Mouse (Mus musculus): ENCODE measurements around the gene St6galnac3. TPM values are rescaled to one million over a fixed set of nuclear protein-coding genes. Genes with fewer than 3 reads are reported as not detected.

Gene St6galnac3
- total and polyA plus RNA-seq, 3 experiments: 2.2 to 5.2 (median 4.9) TPM

- Histone ChIP-seq H3K79me2 (replicated peaks; ENCODE audit: control insufficient read depth, insufficient read depth, low read length) (no peaks in the 10 kb centered on the region), H3K4me1 (ENCODE audit: control insufficient read depth, insufficient read depth, low read length) (no peaks in the 10 kb centered on the region), H3K27me3 (ENCODE audit: control insufficient read depth, insufficient read depth, low read length) (no peaks in the 10 kb centered on the region), H3K36me3 (ENCODE audit: control insufficient read depth, insufficient read depth, low read length) (no peaks in the 10 kb centered on the region), H3K9ac (ENCODE audit: low read depth, low read length) (no peak overlapping the region), H3K4me3 (no peak overlapping the region), H3K27ac (no peak overlapping the region)
- intact Hi-C loops (cut with DNase I): loop anchor here (5.0 kb wide), 1 partner anchor 41 kb away; no protein-coding TSS in a partner anchor
- WGBS: 47% methylated on average over 4 of the region's 4 CpGs
- no peak for TF ChIP-seq POLR2A (IDR thresholded peaks at IDR 0.05; ENCODE audit: insufficient read depth, low read depth, low read length)
- TF ChIP-seq CTCF (IDR thresholded peaks at IDR 0.05): peak; percentile 33
- DNase-seq: no peak
Observed at GRCm38 (mm10) chr3:153248029-153248428, 476.9 kb downstream of the St6galnac3 start.

DNA sequence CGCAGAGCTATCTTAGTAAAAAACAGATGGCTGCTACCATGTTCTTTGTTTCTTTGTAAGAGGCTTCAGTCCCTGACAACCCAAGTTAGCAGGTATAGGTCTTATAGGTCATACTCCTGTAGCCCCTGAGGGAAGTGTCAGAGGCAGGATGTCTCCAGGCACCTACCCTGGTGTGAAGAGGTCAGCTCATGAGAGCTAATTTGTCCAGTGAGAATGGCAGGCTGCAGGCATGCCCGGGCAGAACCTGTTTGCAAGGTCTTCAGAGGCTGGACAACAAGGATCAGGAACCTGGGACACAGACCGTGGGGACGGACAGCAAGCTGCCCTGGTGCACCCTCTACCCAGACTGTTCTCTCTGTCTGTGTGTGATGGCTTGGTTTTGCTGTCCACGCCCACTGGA lies 482.4 kb downstream of the St6galnac3 start:
- H3K9ac ChIP-seq (ENCODE audit: low read depth, low read length): no peak overlapping the region
- no peak overlapping the region for H3K27ac ChIP-seq
- no peaks in the 10 kb centered on the region for H3K27me3 ChIP-seq (ENCODE audit: control insufficient read depth, insufficient read depth, low read length)
- DNase-seq: no peak
- H3K4me1 ChIP-seq (ENCODE audit: control insufficient read depth, insufficient read depth, low read length): peaks cover 9% of the 10 kb centered on the region
- WGBS: 67% methylated on average over 5 of the region's 5 CpGs
- intact Hi-C loops (cut with DNase I): no loop called here
- TF ChIP-seq EP300 (IDR thresholded peaks at IDR 0.05; ENCODE audit: insufficient read depth, low read depth, low read length) (no peak), CTCF (IDR thresholded peaks at IDR 0.05) (no peak), POLR2A (IDR thresholded peaks at IDR 0.05; ENCODE audit: insufficient read depth, low read depth, low read length) (no peak)
- no peak overlapping the region for H3K4me3 ChIP-seq
- H3K36me3 ChIP-seq (ENCODE audit: control insufficient read depth, insufficient read depth, low read length): no peaks in the 10 kb centered on the region
- no peaks in the 10 kb centered on the region for H3K79me2 ChIP-seq (replicated peaks; ENCODE audit: control insufficient read depth, insufficient read depth, low read length)

GRCm38 (mm10) chr3:153241134-153241533 lies 483.8 kb downstream of the St6galnac3 start:
- no peaks in the 10 kb centered on the region for H3K36me3 ChIP-seq (ENCODE audit: control insufficient read depth, insufficient read depth, low read length)
- intact Hi-C loops (cut with DNase I): no loop called here
- no peak for DNase-seq
- H3K27ac ChIP-seq: no peak overlapping the region
- peaks cover 11% of the 10 kb centered on the region for H3K4me1 ChIP-seq (ENCODE audit: control insufficient read depth, insufficient read depth, low read length)
- H3K79me2 ChIP-seq (replicated peaks; ENCODE audit: control insufficient read depth, insufficient read depth, low read length): no peaks in the 10 kb centered on the region
- TF ChIP-seq POLR2A (IDR thresholded peaks at IDR 0.05; ENCODE audit: insufficient read depth, low read depth, low read length) (no peak), EP300 (IDR thresholded peaks at IDR 0.05; ENCODE audit: insufficient read depth, low read depth, low read length) (no peak), CTCF (IDR thresholded peaks at IDR 0.05) (no peak)
- 36% methylated on average over 4 of the region's 4 CpGs for WGBS
- no peak overlapping the region for H3K9ac ChIP-seq (ENCODE audit: low read depth, low read length)
- no peak overlapping the region for H3K4me3 ChIP-seq
- H3K27me3 ChIP-seq (ENCODE audit: control insufficient read depth, insufficient read depth, low read length): no peaks in the 10 kb centered on the region

DNA sequence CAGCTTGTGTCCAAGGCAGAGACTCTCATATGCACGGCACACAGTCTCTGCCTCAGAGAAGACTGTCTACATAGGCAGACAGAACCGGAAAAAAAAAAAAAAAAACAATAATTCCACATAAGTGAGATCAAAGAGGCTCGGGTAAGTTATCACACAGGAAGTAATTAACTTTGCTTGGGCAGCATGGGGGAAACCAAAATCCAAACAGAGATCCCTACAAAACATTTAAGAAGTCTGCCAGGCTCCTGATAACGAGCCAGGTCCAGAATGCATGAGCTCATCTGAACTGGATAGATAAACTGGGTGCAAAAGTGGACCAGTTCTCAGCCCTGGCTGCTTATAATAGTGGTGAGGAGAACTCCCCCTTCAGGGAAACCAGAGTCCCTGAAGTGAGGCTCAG lies 484.6 kb downstream of the St6galnac3 start:
- 19% methylated on average over 4 of the region's 4 CpGs for WGBS
- Histone ChIP-seq H3K9ac (ENCODE audit: low read depth, low read length) (no peak overlapping the region), H3K79me2 (replicated peaks; ENCODE audit: control insufficient read depth, insufficient read depth, low read length) (no peaks in the 10 kb centered on the region), H3K27ac (no peak overlapping the region), H3K36me3 (ENCODE audit: control insufficient read depth, insufficient read depth, low read length) (no peaks in the 10 kb centered on the region), H3K27me3 (ENCODE audit: control insufficient read depth, insufficient read depth, low read length) (no peaks in the 10 kb centered on the region), H3K4me3 (no peak overlapping the region), H3K4me1 (ENCODE audit: control insufficient read depth, insufficient read depth, low read length) (peaks cover 11% of the 10 kb centered on the region)
- DNase-seq: no peak
- TF ChIP-seq EP300 (IDR thresholded peaks at IDR 0.05; ENCODE audit: insufficient read depth, low read depth, low read length) (no peak), CTCF (IDR thresholded peaks at IDR 0.05) (no peak), POLR2A (IDR thresholded peaks at IDR 0.05; ENCODE audit: insufficient read depth, low read depth, low read length) (no peak)
- intact Hi-C loops (cut with DNase I): no loop called here

GRCm38 (mm10) chr3:153238381-153238780 lies 486.6 kb downstream of the St6galnac3 start:
- no peaks in the 10 kb centered on the region for H3K27me3 ChIP-seq (ENCODE audit: control insufficient read depth, insufficient read depth, low read length)
- H3K4me3 ChIP-seq: no peak overlapping the region
- no peaks in the 10 kb centered on the region for H3K79me2 ChIP-seq (replicated peaks; ENCODE audit: control insufficient read depth, insufficient read depth, low read length)
- intact Hi-C loops (cut with DNase I): no loop called here
- no peak overlapping the region for H3K9ac ChIP-seq (ENCODE audit: low read depth, low read length)
- H3K27ac ChIP-seq: peak overlapping the region; percentile 36
- no peaks in the 10 kb centered on the region for H3K36me3 ChIP-seq (ENCODE audit: control insufficient read depth, insufficient read depth, low read length)
- 49% methylated on average over 10 of the region's 10 CpGs for WGBS
- H3K4me1 ChIP-seq (ENCODE audit: control insufficient read depth, insufficient read depth, low read length): peaks cover 11% of the 10 kb centered on the region
- DNase-seq: peak in 1 of 2 experiments; percentile 11
- TF ChIP-seq CTCF (IDR thresholded peaks at IDR 0.05) (no peak), POLR2A (IDR thresholded peaks at IDR 0.05; ENCODE audit: insufficient read depth, low read depth, low read length) (no peak), EP300 (IDR thresholded peaks at IDR 0.05; ENCODE audit: insufficient read depth, low read depth, low read length) (no peak)

- intact Hi-C loops (cut with DNase I): no loop called here
- Histone ChIP-seq H3K4me1 (ENCODE audit: control insufficient read depth, insufficient read depth, low read length) (peaks cover 10% of the 10 kb centered on the region), H3K36me3 (ENCODE audit: control insufficient read depth, insufficient read depth, low read length) (no peaks in the 10 kb centered on the region), H3K27ac (no peak overlapping the region), H3K9ac (ENCODE audit: low read depth, low read length) (no peak overlapping the region), H3K27me3 (ENCODE audit: control insufficient read depth, insufficient read depth, low read length) (no peaks in the 10 kb centered on the region), H3K79me2 (replicated peaks; ENCODE audit: control insufficient read depth, insufficient read depth, low read length) (no peaks in the 10 kb centered on the region), H3K4me3 (no peak overlapping the region)
- no peak for DNase-seq
- TF ChIP-seq POLR2A (IDR thresholded peaks at IDR 0.05; ENCODE audit: insufficient read depth, low read depth, low read length) (no peak), EP300 (IDR thresholded peaks at IDR 0.05; ENCODE audit: insufficient read depth, low read depth, low read length) (no peak)
- 93% methylated on average over 9 of the region's 9 CpGs for WGBS
Observed at GRCm38 (mm10) chr3:153236262-153236661, 488.7 kb downstream of the St6galnac3 start.
